Comparison of ENCODE assay signal across 8 mouse cellular contexts in genomic region chr5:5265401-5265841, GRCm38 (mm10).
A peak's percentile ranks its signal among the peaks of the same experiment; 100 is the strongest.
DNase-seq lines count a peak whose midpoint lies in the region; ATAC-seq lines count a peak whose summit lies in the region.

No protein-coding gene starts in this region.

- H3K4me1 ChIP-seq in forebrain, embryonic 13.5 days = peaks cover 28% of the 10 kb centered on the region
- H3K4me1 ChIP-seq in forebrain, embryonic 11.5 days (replicated peaks; ENCODE audit: control insufficient read depth, insufficient read depth, low read length) = no peaks in the 10 kb centered on the region
- peaks cover 28% of the 10 kb centered on the region for H3K4me1 ChIP-seq in forebrain, embryonic 16.5 days (replicated peaks; ENCODE audit: control insufficient read depth, insufficient read depth, low read length)
- H3K4me1 ChIP-seq in liver, embryonic 11.5 days (replicated peaks; ENCODE audit: control insufficient read depth, insufficient read depth, low read length) = no peaks in the 10 kb centered on the region; the same call in 1 of the 2 replicates

- H3K4me3 ChIP-seq in forebrain, embryonic 13.5 days = peak overlapping the region; percentile 22
- H3K4me3 ChIP-seq in forebrain, embryonic 11.5 days (ENCODE audit: low read depth, low read length) = no peak overlapping the region
- peak overlapping the region; percentile 31 for H3K4me3 ChIP-seq in forebrain, embryonic 16.5 days (replicated peaks; ENCODE audit: low read length)
- H3K4me3 ChIP-seq in liver, embryonic 11.5 days (ENCODE audit: low read depth, low read length) = no peak overlapping the region

- 23% methylated on average over 8 of the region's 8 CpGs for WGBS in forebrain, embryonic 13.5 days
- 38% methylated on average over 8 of the region's 8 CpGs for WGBS in forebrain, embryonic 11.5 days
- WGBS in forebrain, embryonic 16.5 days = 10% methylated on average over 8 of the region's 8 CpGs
- WGBS in liver, embryonic 11.5 days = 41% methylated on average over 8 of the region's 8 CpGs

- no peaks in the 10 kb centered on the region for H3K36me3 ChIP-seq in forebrain, embryonic 13.5 days (ENCODE audit: poor library complexity, severe bottlenecking)
- H3K36me3 ChIP-seq in forebrain, embryonic 11.5 days (ENCODE audit: control insufficient read depth, insufficient read depth, low read length) = no peaks in the 10 kb centered on the region
- no peaks in the 10 kb centered on the region for H3K36me3 ChIP-seq in forebrain, embryonic 16.5 days (ENCODE audit: control insufficient read depth, insufficient read depth)
- no peaks in the 10 kb centered on the region for H3K36me3 ChIP-seq in liver, embryonic 11.5 days (ENCODE audit: control insufficient read depth, insufficient read depth, low read length)

- peak overlapping the region; percentile 74 for H3K27ac ChIP-seq in forebrain, embryonic 13.5 days
- H3K27ac ChIP-seq in forebrain, embryonic 11.5 days (ENCODE audit: low read depth, low read length) = no peak overlapping the region
- peak overlapping the region; percentile 63 for H3K27ac ChIP-seq in forebrain, embryonic 16.5 days (ENCODE audit: low read length)
- H3K27ac ChIP-seq in liver, embryonic 11.5 days (ENCODE audit: low read depth, low read length) = no peak overlapping the region

- peak overlapping the region; percentile 49 for H3K4me2 ChIP-seq in forebrain, embryonic 13.5 days
- no peak overlapping the region for H3K4me2 ChIP-seq in forebrain, embryonic 11.5 days (ENCODE audit: low read depth, low read length, severe bottlenecking)
- peak overlapping the region; percentile 53 for H3K4me2 ChIP-seq in forebrain, embryonic 16.5 days (ENCODE audit: low read length)
- no peak overlapping the region for H3K4me2 ChIP-seq in liver, embryonic 11.5 days

- peak overlapping the region; percentile 34; the same call in 1 of the 2 replicates for H3K9ac ChIP-seq in forebrain, embryonic 13.5 days
- no peak overlapping the region for H3K9ac ChIP-seq in forebrain, embryonic 11.5 days (ENCODE audit: low read length)
- H3K9ac ChIP-seq in forebrain, embryonic 16.5 days (replicated peaks; ENCODE audit: low read depth, low read length) = peak overlapping the region; percentile 47
- no peak overlapping the region for H3K9ac ChIP-seq in liver, embryonic 11.5 days (ENCODE audit: low read depth, low read length)

- intact Hi-C loops in left cerebral cortex, postnatal 36 days (cut with DNase I) = loop anchor here (5.0 to 10.0 kb wide), 2 partner anchors 151 to 217 kb away; no protein-coding TSS in a partner anchor

- H3K27me3 ChIP-seq in forebrain, embryonic 13.5 days = no peaks in the 10 kb centered on the region
- no peaks in the 10 kb centered on the region for H3K27me3 ChIP-seq in forebrain, embryonic 11.5 days (ENCODE audit: control insufficient read depth, insufficient read depth, low read length)
- H3K27me3 ChIP-seq in forebrain, embryonic 16.5 days (replicated peaks; ENCODE audit: control insufficient read depth, insufficient read depth, low read length) = no peaks in the 10 kb centered on the region
- H3K27me3 ChIP-seq in liver, embryonic 11.5 days (replicated peaks; ENCODE audit: control insufficient read depth, insufficient read depth, low read length) = no peaks in the 10 kb centered on the region

- no peaks in the 10 kb centered on the region for H3K9me3 ChIP-seq in forebrain, embryonic 13.5 days (replicated peaks)
- H3K9me3 ChIP-seq in forebrain, embryonic 11.5 days (ENCODE audit: control insufficient read depth, low read length) = no peaks in the 10 kb centered on the region
- no peaks in the 10 kb centered on the region for H3K9me3 ChIP-seq in forebrain, embryonic 16.5 days (ENCODE audit: control insufficient read depth, low read length)
- no peaks in the 10 kb centered on the region for H3K9me3 ChIP-seq in liver, embryonic 11.5 days (ENCODE audit: control insufficient read depth, low read length)

- peak; percentile 20; the same call in 1 of the 2 replicates for ATAC-seq in forebrain, embryonic 13.5 days
- ATAC-seq in forebrain, embryonic 11.5 days (replicated peaks; ENCODE audit: low FRiP score) = no peak
- ATAC-seq in forebrain, embryonic 16.5 days = peak; percentile 43
- ATAC-seq in liver, embryonic 11.5 days (replicated peaks; ENCODE audit: low FRiP score) = no peak

- no peak for DNase-seq in forebrain, embryonic 11.5 days (ENCODE audit: low spot score)
- peak; percentile 19 for DNase-seq in MN1 (ENCODE audit: low spot score)
- peak; percentile 46 to 62 for DNase-seq in left cerebral cortex, postnatal 36 days (ENCODE audit: low spot score in 2 of 2)
- no peak for DNase-seq in kidney, postnatal 25 days
- no peak for DNase-seq in liver, embryonic 11.5 days (ENCODE audit: low spot score)
- no peak for DNase-seq in kidney, postnatal 36 days

Comparison
In these comparisons a context has a peak if more than half of its experiments do, and no peak if none do; other contexts are left out.
1. ATAC-seq: peak in forebrain, embryonic 13.5 days (single experiment) and forebrain, embryonic 16.5 days (single experiment); none in forebrain, embryonic 11.5 days (single experiment) and liver, embryonic 11.5 days (single experiment).
2. H3K27ac ChIP-seq: peak in forebrain, embryonic 13.5 days (single experiment) and forebrain, embryonic 16.5 days (single experiment); none in forebrain, embryonic 11.5 days (single experiment) and liver, embryonic 11.5 days (single experiment).
3. H3K4me2 ChIP-seq: peak in forebrain, embryonic 13.5 days (single experiment) and forebrain, embryonic 16.5 days (single experiment); none in forebrain, embryonic 11.5 days (single experiment) and liver, embryonic 11.5 days (single experiment).
4. H3K4me3 ChIP-seq: peak in forebrain, embryonic 13.5 days (single experiment) and forebrain, embryonic 16.5 days (single experiment); none in forebrain, embryonic 11.5 days (single experiment) and liver, embryonic 11.5 days (single experiment).
5. H3K9ac ChIP-seq: peak in forebrain, embryonic 13.5 days (single experiment) and forebrain, embryonic 16.5 days (single experiment); none in forebrain, embryonic 11.5 days (single experiment) and liver, embryonic 11.5 days (single experiment).
6. DNase-seq: peak in MN1 (single experiment) and left cerebral cortex, postnatal 36 days (2 of 2); none in forebrain, embryonic 11.5 days (single experiment), kidney, postnatal 25 days (0 of 2), liver, embryonic 11.5 days (single experiment) and kidney, postnatal 36 days (0 of 2).